Mouse (Mus musculus): ENCODE results near the gene Zfp13.
"Not testable (repeated sequence)": the region's sequence is repeated elsewhere in the genome, so short reads cannot be mapped to it uniquely, and the experiment has no call there.

- TF ChIP-seq CTCF (IDR thresholded peaks at IDR 0.05; ENCODE audit: borderline replicate concordance, control insufficient read depth, extremely low read depth, insufficient read depth, low read length, poor library complexity); POLR2A (IDR thresholded peaks at IDR 0.05; ENCODE audit: control insufficient read depth, extremely low read depth, insufficient read depth, low read length, poor library complexity): not testable (repeated sequence)
These were observed 64.1 kb downstream of the Zfp13 start for GRCm38 (mm10) chr17:23535046-23535788.
